Mouse (Mus musculus) kidney, adult 2 months (tissue): ENCODE data around the gene Camk2g.

Source experiments
- CTCF ChIP-seq: fragments of 200-500 bp; conservative IDR thresholded peaks from 2 replicates; pipeline ENCODE4 v1.5.1; 2011; ENCODE audit warnings: low read depth, mild to moderate bottlenecking, control low read depth, low read length, moderate library complexity, mixed read lengths; ENCODE audit not compliant: insufficient read depth, insufficient read length
- POLR2A ChIP-seq: fragments of 200-500 bp; IDR thresholded peaks from one replicate; pipeline ENCODE4 v1.6.1; 2011; ENCODE audit warnings: low read depth, low read length, control low read depth

DNA sequence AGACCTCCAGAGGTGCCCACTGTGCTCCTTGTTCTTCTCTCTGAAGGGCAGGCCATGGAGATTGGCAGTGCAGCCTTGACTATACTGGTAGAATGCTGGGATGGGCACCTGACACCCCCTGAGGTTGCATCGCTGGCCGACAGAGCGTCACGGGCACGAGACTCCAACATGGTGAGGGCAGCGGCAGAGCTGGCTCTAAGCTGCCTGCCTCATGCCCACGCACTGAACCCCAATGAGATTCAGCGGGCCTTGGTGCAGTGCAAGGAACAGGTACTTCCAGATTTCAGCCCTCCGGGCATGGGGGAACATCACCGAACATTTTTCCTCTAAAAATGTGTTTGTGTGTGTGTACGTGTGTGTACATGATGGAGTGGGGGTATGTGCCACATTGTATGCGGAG lies 74.1 kb downstream of the Camk2g start:
- no peak for TF ChIP-seq CTCF
- no peak for TF ChIP-seq POLR2A
